Mouse (Mus musculus): ENCODE measurements around the gene Ccnl2. TPM values are rescaled to one million over a fixed set of nuclear protein-coding genes. Genes with fewer than 3 reads are reported as not detected.

Ccnl2 gene
- polyA plus RNA-seq, 1 experiment from 2014 or later: 173 TPM

GRCm38 (mm10) chr4:155841651-155842270 lies 29.5 kb downstream of the Ccnl2 start:
- peak overlapping the region; percentile 50 for H3K4me3 ChIP-seq (replicated peaks)
- H3K9me3 ChIP-seq (replicated peaks): no peaks in the 10 kb centered on the region
- no peaks in the 10 kb centered on the region for H3K27me3 ChIP-seq
- H3K4me2 ChIP-seq: peak overlapping the region; percentile 77
- 39% methylated on average over 38 of the region's 38 CpGs for WGBS
- ATAC-seq (replicated peaks; ENCODE audit: low FRiP score): no peak; the same call in 1 of the 2 replicates
- H3K27ac ChIP-seq: no peak overlapping the region
- peaks cover 50% of the 10 kb centered on the region for H3K4me1 ChIP-seq
- H3K36me3 ChIP-seq: peaks cover 16% of the 10 kb centered on the region
- H3K9ac ChIP-seq: no peak overlapping the region

DNA sequence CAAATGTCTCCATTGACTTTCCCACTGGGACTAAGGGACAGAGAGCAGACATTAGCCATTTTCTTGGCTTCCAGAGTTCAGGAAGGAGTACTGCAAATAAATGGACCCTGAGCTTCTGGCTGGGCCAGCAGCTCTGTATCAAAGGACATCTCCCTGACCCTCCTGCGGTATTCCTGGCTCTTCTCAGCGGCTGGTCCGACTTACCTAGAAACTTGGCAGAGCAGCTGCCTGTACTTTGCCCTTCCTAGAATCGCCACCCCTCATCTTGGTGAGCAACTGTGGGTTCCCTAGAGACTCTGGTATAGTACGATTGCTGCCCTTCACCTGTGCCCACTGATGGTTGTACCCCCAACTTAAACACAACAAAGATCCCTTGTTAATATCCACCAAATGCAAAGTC lies 30.9 kb downstream of the Ccnl2 start:
- no peak overlapping the region for H3K27ac ChIP-seq
- H3K27me3 ChIP-seq: no peaks in the 10 kb centered on the region
- no peak for ATAC-seq (replicated peaks; ENCODE audit: low FRiP score)
- peaks cover 16% of the 10 kb centered on the region for H3K36me3 ChIP-seq
- H3K4me3 ChIP-seq (replicated peaks): no peak overlapping the region
- peaks cover 49% of the 10 kb centered on the region for H3K4me1 ChIP-seq
- no peak overlapping the region for H3K9ac ChIP-seq
- no peaks in the 10 kb centered on the region for H3K9me3 ChIP-seq (replicated peaks)
- 89% methylated on average over 5 of the region's 5 CpGs for WGBS
- no peak overlapping the region for H3K4me2 ChIP-seq

GRCm38 (mm10) chr4:155846871-155847578 lies 34.7 kb downstream of the Ccnl2 start, which contains the start of gene Dvl1:
Dvl1 (plus strand) TSS chr4:155847402.
- no peaks in the 10 kb centered on the region for H3K9me3 ChIP-seq (replicated peaks)
- peak within 1 kb of the TSS; percentile 90 for H3K4me3 ChIP-seq (replicated peaks)
- peak within 1 kb of the TSS; percentile 75 for H3K27ac ChIP-seq
- H3K9ac ChIP-seq: peak within 1 kb of the TSS; percentile 92
- H3K27me3 ChIP-seq: no peaks in the 10 kb centered on the region
- peak within 1 kb of the TSS; percentile 93 for H3K4me2 ChIP-seq
- peaks cover 36% of the 10 kb centered on the region for H3K4me1 ChIP-seq
- WGBS: 2% methylated on average over 57 of the region's 65 CpGs
- ATAC-seq (replicated peaks; ENCODE audit: low FRiP score): peak; percentile 94
- peaks cover 16% of the 10 kb centered on the region for H3K36me3 ChIP-seq

GRCm38 (mm10) chr4:155847591-155848352 lies 35.5 kb downstream of the Ccnl2 start:
- Histone ChIP-seq H3K4me3 (replicated peaks) (peak overlapping the region; percentile 90), H3K4me2 (peak overlapping the region; percentile 93), H3K27me3 (no peaks in the 10 kb centered on the region), H3K9me3 (replicated peaks) (no peaks in the 10 kb centered on the region), H3K4me1 (peaks cover 36% of the 10 kb centered on the region), H3K27ac (peak overlapping the region; percentile 75), H3K36me3 (peaks cover 11% of the 10 kb centered on the region), H3K9ac (peak overlapping the region; percentile 92)
- peak; percentile 61 for ATAC-seq (replicated peaks; ENCODE audit: low FRiP score)
- 2% methylated on average over 51 of the region's 69 CpGs for WGBS

DNA sequence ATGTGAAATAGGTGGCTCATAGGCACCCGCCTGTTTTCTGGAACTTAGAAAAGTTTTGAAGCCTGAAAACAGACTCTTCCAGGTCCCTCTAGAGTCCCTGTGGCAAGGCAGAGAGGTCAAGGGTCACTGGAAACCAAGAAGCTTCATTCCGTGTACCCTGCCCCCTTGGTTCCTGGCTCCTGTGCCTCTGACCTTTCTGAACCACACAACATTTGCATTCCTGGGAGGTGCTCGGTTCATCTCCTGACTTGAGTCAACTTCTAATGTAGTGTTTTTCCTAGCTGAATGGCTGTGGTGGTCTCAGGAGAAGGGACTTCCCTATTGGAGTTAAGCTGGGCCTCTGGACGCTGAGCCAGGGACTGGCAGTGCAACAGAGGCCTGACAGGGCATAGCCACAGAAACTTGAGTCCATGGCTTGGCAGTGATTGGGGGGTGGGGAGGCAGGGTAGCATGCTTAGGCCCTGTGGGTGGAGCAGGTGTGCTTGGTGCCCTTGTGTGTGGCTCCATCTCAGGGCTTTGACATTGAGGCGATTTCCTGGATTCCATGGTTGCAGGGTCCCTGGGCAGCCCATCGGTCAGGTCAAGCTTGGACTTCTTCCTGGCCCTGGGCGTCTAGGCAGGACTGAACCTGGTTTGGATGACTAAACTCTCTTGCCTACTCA lies 36.3 kb downstream of the Ccnl2 start:
- peaks cover 36% of the 10 kb centered on the region for H3K4me1 ChIP-seq
- ATAC-seq (replicated peaks; ENCODE audit: low FRiP score): no peak
- H3K36me3 ChIP-seq: peaks cover 9% of the 10 kb centered on the region; the same call in 1 of the 2 replicates
- H3K4me3 ChIP-seq (replicated peaks): peak overlapping the region; percentile 90
- no peaks in the 10 kb centered on the region for H3K9me3 ChIP-seq (replicated peaks)
- H3K27ac ChIP-seq: peak overlapping the region; percentile 75; the same call in 1 of the 2 replicates
- no peaks in the 10 kb centered on the region for H3K27me3 ChIP-seq
- H3K9ac ChIP-seq: peak overlapping the region; percentile 92
- H3K4me2 ChIP-seq: peak overlapping the region; percentile 93
- WGBS: 58% methylated on average over 7 of the region's 7 CpGs

GRCm38 (mm10) chr4:155849391-155849790 lies 37.1 kb downstream of the Ccnl2 start:
- 81% methylated on average over 2 of the region's 2 CpGs for WGBS
- H3K4me3 ChIP-seq (replicated peaks): no peak overlapping the region
- H3K27me3 ChIP-seq: no peaks in the 10 kb centered on the region
- H3K36me3 ChIP-seq: peaks cover 14% of the 10 kb centered on the region
- peak overlapping the region; percentile 10; the same call in 1 of the 2 replicates for H3K9ac ChIP-seq
- peaks cover 36% of the 10 kb centered on the region for H3K4me1 ChIP-seq
- no peak overlapping the region for H3K27ac ChIP-seq
- no peaks in the 10 kb centered on the region for H3K9me3 ChIP-seq (replicated peaks)
- peak overlapping the region; percentile 93; the same call in 1 of the 2 replicates for H3K4me2 ChIP-seq
- no peak for ATAC-seq (replicated peaks; ENCODE audit: low FRiP score)

DNA sequence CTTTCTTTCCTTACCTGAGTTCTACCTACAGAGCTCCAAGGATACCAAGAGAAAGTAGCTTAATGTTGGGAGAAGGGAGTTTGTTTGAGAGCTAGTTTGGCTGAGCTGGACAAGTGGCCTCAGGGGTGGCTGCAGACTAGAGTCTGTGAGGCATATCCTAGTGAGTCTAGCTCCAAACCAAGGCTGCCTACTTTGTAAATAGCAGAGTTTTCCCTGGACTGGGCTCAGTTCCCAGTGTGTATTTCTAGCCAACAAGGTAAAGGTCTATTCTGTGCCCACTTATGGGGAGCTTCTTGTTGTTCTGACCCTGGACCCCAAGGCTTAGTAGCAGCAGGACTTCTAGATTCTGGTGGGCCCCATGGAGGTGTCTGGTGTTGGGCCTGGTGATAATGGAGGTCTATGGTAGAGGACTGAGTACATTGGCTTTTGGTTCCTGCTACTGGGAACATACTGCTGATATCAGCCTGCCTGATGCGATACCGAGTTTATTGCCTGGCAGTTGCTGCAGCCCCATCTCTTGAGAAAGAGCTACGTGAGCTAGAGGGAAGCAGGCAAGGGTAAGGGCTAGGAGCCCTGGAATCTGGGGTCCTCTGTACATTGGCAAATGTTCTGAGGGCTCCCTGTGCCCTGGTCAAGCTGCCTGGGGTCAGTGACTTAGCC lies 37.6 kb downstream of the Ccnl2 start:
- WGBS: 96% methylated on average over 3 of the region's 3 CpGs

GRCm38 (mm10) chr4:155851368-155851767 lies 39.1 kb downstream of the Ccnl2 start:
- Histone ChIP-seq H3K4me1 (peaks cover 35% of the 10 kb centered on the region), H3K9me3 (replicated peaks) (no peaks in the 10 kb centered on the region), H3K9ac (no peak overlapping the region), H3K27ac (no peak overlapping the region), H3K27me3 (no peaks in the 10 kb centered on the region), H3K4me3 (replicated peaks) (no peak overlapping the region), H3K4me2 (no peak overlapping the region), H3K36me3 (peaks cover 34% of the 10 kb centered on the region)
- WGBS: 89% methylated on average over 3 of the region's 3 CpGs
- ATAC-seq (replicated peaks; ENCODE audit: low FRiP score): no peak

More for the DNA sequence above, 37.6 kb downstream of the Ccnl2 start:
- Histone ChIP-seq H3K4me3 (replicated peaks) (no peak overlapping the region), H3K9me3 (replicated peaks) (no peaks in the 10 kb centered on the region), H3K27ac (no peak overlapping the region), H3K4me1 (peaks cover 36% of the 10 kb centered on the region), H3K4me2 (no peak overlapping the region), H3K27me3 (no peaks in the 10 kb centered on the region), H3K9ac (0 out of 2 replicates have a peak overlapping the region, but pooled peaks have one; percentile 10), H3K36me3 (peaks cover 19% of the 10 kb centered on the region)
- ATAC-seq (replicated peaks; ENCODE audit: low FRiP score): no peak

GRCm38 (mm10) chr4:155851951-155852411 lies 39.7 kb downstream of the Ccnl2 start:
- Histone ChIP-seq H3K4me3 (replicated peaks) (no peak overlapping the region), H3K9me3 (replicated peaks) (no peaks in the 10 kb centered on the region), H3K4me2 (no peak overlapping the region), H3K27ac (no peak overlapping the region), H3K9ac (no peak overlapping the region), H3K4me1 (peaks cover 29% of the 10 kb centered on the region), H3K27me3 (no peaks in the 10 kb centered on the region), H3K36me3 (peaks cover 40% of the 10 kb centered on the region)
- ATAC-seq (replicated peaks; ENCODE audit: low FRiP score): no peak
- WGBS: 78% methylated on average over 2 of the region's 2 CpGs

DNA sequence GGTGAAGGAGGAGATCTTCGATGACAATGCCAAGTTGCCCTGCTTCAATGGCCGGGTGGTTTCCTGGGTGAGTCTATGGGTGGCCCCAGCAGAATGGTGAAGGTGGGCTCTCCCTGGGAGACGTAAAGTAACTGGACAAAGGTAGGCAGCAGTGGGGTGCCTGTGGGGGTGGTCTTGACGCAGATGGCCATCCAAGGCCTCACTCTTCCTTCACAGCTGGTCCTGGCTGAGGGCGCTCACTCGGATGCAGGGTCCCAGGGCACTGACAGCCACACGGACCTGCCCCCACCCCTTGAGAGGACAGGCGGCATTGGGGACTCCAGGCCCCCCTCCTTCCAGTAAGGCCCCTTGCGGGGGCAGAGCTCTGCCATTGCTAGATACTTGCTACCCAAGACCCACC lies 41.1 kb downstream of the Ccnl2 start:
- no peaks in the 10 kb centered on the region for H3K27me3 ChIP-seq
- ATAC-seq (replicated peaks; ENCODE audit: low FRiP score): no peak
- H3K4me3 ChIP-seq (replicated peaks): no peak overlapping the region
- H3K4me2 ChIP-seq: no peak overlapping the region
- H3K36me3 ChIP-seq: peaks cover 54% of the 10 kb centered on the region
- no peak overlapping the region for H3K27ac ChIP-seq
- no peaks in the 10 kb centered on the region for H3K9me3 ChIP-seq (replicated peaks)
- no peak overlapping the region for H3K9ac ChIP-seq
- H3K4me1 ChIP-seq: peaks cover 21% of the 10 kb centered on the region
- WGBS: 90% methylated on average over 9 of the region's 9 CpGs

DNA sequence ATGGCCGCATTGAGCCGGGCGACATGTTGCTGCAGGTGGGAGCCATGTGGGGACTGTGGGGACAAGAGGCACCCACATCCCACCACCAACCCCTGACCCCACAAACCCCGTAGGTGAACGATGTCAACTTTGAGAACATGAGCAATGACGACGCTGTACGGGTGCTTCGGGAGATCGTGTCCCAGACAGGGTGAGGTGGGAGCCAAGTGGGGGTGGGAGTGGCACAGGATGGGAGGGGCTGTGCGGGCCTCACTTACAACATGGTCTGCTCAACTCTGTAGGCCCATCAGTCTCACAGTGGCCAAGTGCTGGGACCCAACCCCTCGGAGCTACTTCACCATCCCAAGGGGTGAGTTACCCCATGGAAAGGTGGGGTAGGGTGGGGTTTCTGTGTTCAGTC lies 42.7 kb downstream of the Ccnl2 start:
- WGBS: 95% methylated on average over 12 of the region's 12 CpGs
- Histone ChIP-seq H3K9ac (no peak overlapping the region), H3K9me3 (replicated peaks) (no peaks in the 10 kb centered on the region), H3K4me1 (0 out of 2 replicates have a peak, but pooled peaks cover 7% of the 10 kb centered on the region), H3K4me2 (no peak overlapping the region), H3K36me3 (peaks cover 64% of the 10 kb centered on the region), H3K27me3 (no peaks in the 10 kb centered on the region), H3K27ac (no peak overlapping the region), H3K4me3 (replicated peaks) (no peak overlapping the region)
- ATAC-seq (replicated peaks; ENCODE audit: low FRiP score): no peak

Measured in kidney, embryonic 15.5 days (tissue).